Mouse (Mus musculus) c-Kit-positive CD71-positive TER-119-positive erythroid progenitor cells, embryonic 14.5 days (primary cell): ENCODE measurements around the gene Ddx19b.
"Not testable (repeated sequence)": the region's sequence is repeated elsewhere in the genome, so short reads cannot be mapped to it uniquely, and the experiment has no call there.

ENCODE experiments used
- DNase-seq: peaks from one replicate; pipeline ENCODE4 v3.0.0-alpha.2; 2013; ENCODE audit warnings: low spot score

Gene Ddx19b

GRCm38 (mm10) chr8:110964666-110965065, 66.9 kb downstream of the Ddx19b start:
- DNase-seq, result no peak

GRCm38 (mm10) chr8:110963051-110963450, 68.5 kb downstream of the Ddx19b start:
- DNase-seq, result no peak

DNA sequence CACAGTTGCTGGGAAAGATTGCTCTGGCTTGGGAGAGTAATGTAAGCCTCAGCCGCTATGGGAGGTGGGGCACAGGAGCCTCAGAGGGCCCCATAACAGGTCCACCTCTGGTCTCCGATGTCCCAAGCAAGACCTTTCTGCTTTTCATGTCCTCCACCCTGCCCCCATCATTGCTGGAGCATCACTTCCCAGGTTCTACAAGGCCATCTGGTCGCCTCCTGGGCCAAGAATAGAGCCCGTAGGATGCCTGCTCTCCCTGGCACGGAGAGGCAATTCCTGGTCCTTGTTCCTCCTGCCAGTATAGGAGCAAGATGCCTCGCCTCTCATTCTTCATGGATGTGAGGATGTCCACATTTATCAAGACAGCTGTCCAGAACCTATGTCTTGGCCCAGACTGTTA, 71.6 kb downstream of the Ddx19b start:
- no peak for DNase-seq

GRCm38 (mm10) chr8:110959071-110959780, 72.3 kb downstream of the Ddx19b start:
- DNase-seq, result no peak

GRCm38 (mm10) chr8:110958553-110958952, 73.0 kb downstream of the Ddx19b start:
- DNase-seq, result not testable (repeated sequence)

DNA sequence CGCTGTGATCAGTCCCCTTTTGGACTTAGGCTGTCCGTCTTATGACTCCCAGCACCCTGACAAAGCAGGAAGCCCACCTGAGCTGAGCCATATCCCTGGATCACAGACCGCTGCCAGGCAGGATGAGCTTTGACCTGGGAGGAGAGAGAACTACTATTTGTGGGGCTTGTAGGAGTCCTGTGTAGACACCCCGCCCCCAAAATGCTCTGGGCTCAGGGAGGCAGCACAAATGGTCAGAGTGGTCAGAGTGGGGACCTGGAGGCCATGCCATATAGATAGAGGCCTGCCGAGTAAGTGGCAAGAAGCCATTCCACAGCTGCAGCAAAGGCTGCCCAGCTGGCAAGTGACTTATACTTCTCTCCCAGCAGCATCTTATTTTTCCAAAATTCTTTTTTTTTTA, 73.4 kb downstream of the Ddx19b start:
- DNase-seq, result no peak

DNA sequence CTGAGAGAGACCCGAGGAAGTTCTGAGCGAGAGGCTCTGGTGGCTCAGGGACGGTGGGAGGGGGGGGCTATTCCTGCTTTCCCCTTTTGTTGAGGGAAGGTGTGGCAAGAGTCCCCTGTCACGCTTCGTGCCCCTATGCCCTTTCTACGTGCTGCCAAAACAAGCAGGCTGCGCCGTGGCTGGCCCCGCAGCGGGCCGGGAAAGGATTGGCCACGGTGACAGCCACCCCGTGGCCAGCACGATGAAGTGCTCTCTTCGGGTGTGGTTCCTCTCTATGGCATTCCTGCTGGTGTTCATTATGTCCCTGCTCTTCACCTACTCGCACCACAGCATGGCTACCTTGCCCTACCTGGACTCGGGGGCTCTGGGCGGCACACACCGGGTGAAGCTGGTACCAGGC, 74.1 kb downstream of the Ddx19b start:
- DNase-seq, result no peak

GRCm38 (mm10) chr8:110956619-110957450, 74.7 kb downstream of the Ddx19b start:
- no peak for DNase-seq

DNA sequence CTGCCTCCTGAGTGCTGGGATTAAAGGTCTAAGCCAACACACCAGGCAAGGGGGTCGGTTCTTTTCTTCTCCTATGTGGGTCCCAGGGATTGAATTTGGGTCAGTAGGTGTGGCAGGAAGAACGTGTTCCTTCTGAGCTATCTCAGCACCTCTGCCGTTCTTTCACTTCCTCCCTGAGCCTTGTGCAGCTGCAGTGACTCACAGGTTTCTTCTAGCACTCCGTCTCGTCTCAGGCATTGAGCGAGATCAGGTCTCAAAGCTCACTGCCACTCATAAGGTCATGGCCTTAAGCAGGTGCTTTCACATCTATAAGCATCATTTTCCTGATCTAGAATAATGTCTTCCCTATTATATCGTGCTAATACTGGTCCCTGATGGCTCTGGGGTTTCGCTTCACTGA, 76.8 kb downstream of the Ddx19b start:
- no peak for DNase-seq
